Mouse (Mus musculus) mature B cell (primary cell): ENCODE measurements around the gene Pcnx.

Experiments used
- in situ Hi-C: fragments of 300-500 bp; cut with MboI; formaldehyde crosslinking; loops from 2 replicates; pipeline ENCODE4 v1.14.3; 2019

Gene Pcnx

GRCm38 (mm10) chr12:81904456-81904855, 44.6 kb downstream of the Pcnx start:
- in situ Hi-C loops = no loop called here

- in situ Hi-C loops = no loop called here
Observed at GRCm38 (mm10) chr12:81905865-81906264, 46.0 kb downstream of the Pcnx start.

GRCm38 (mm10) chr12:81907741-81908357, 48.0 kb downstream of the Pcnx start:
- in situ Hi-C loops = no loop called here

- in situ Hi-C loops = no loop called here
Observed at GRCm38 (mm10) chr12:81910439-81910838, 50.6 kb downstream of the Pcnx start.

- in situ Hi-C loops = loop anchor here (5.0 kb wide), 1 partner anchor 123 kb away; no protein-coding TSS in a partner anchor
Observed at GRCm38 (mm10) chr12:81915176-81915950, 55.5 kb downstream of the Pcnx start.

GRCm38 (mm10) chr12:81918346-81918745, 58.5 kb downstream of the Pcnx start:
- in situ Hi-C loops = loop anchor here (5.0 kb wide), 1 partner anchor 126 kb away; no protein-coding TSS in a partner anchor

- in situ Hi-C loops = loop anchor here (5.0 kb wide), 1 partner anchor 127 kb away; no protein-coding TSS in a partner anchor
Observed at GRCm38 (mm10) chr12:81918886-81919285, 59.1 kb downstream of the Pcnx start.

GRCm38 (mm10) chr12:81920027-81920426, 60.2 kb downstream of the Pcnx start:
- in situ Hi-C loops = no loop called here

- in situ Hi-C loops = no loop called here
Observed at GRCm38 (mm10) chr12:81920614-81921013, 60.8 kb downstream of the Pcnx start.

GRCm38 (mm10) chr12:81921785-81922184, 62.0 kb downstream of the Pcnx start:
- in situ Hi-C loops = no loop called here

- in situ Hi-C loops = no loop called here
Observed at GRCm38 (mm10) chr12:81922838-81923237, 63.0 kb downstream of the Pcnx start.

GRCm38 (mm10) chr12:81927163-81927562, 67.3 kb downstream of the Pcnx start:
- in situ Hi-C loops = no loop called here

GRCm38 (mm10) chr12:81927643-81928381, 68.0 kb downstream of the Pcnx start:
- in situ Hi-C loops = no loop called here

- in situ Hi-C loops = no loop called here
Observed at GRCm38 (mm10) chr12:81928382-81928770, 68.6 kb downstream of the Pcnx start.

- in situ Hi-C loops = no loop called here
Observed at GRCm38 (mm10) chr12:81932015-81932414, 72.2 kb downstream of the Pcnx start.

GRCm38 (mm10) chr12:81933430-81933829, 73.6 kb downstream of the Pcnx start:
- in situ Hi-C loops = no loop called here

GRCm38 (mm10) chr12:81934510-81934909, 74.7 kb downstream of the Pcnx start:
- in situ Hi-C loops = no loop called here

GRCm38 (mm10) chr12:81936066-81936465, 76.2 kb downstream of the Pcnx start:
- in situ Hi-C loops = no loop called here

- in situ Hi-C loops = no loop called here
Observed at GRCm38 (mm10) chr12:81941191-81941590, 81.4 kb downstream of the Pcnx start.

GRCm38 (mm10) chr12:81943331-81944062, 83.7 kb downstream of the Pcnx start:
- in situ Hi-C loops = no loop called here

GRCm38 (mm10) chr12:81949026-81949425, 89.2 kb downstream of the Pcnx start:
- in situ Hi-C loops = no loop called here

- in situ Hi-C loops = no loop called here
Observed at GRCm38 (mm10) chr12:81950016-81950415, 90.2 kb downstream of the Pcnx start.
